Mouse (Mus musculus) gastrocnemius, postnatal 10 days (tissue): ENCODE data around the gene Syndig1. TPM values are rescaled to one million over a fixed set of nuclear protein-coding genes. Genes with fewer than 3 reads are reported as not detected.

Source experiments
- DNase-seq: peaks from one replicate; pipeline ENCODE4 v3.0.0; 2021; ENCODE audit warnings: mixed read lengths
- total RNA-seq, 2 experiments: library from RNA; stranded (reverse); gene quantifications; 2 replicates each; pipeline ENCODE4 v1.2.3; 2021

Gene Syndig1
- total RNA-seq, 2 experiments from 2014 or later = 0.36 TPM; not detected in 1

- no peak for DNase-seq
These were observed 153.5 kb downstream of the Syndig1 start for GRCm38 (mm10) chr2:149982466-149982865.

GRCm38 (mm10) chr2:149983107-149983506 lies 154.1 kb downstream of the Syndig1 start:
- DNase-seq = no peak

GRCm38 (mm10) chr2:149987610-149988009 lies 158.6 kb downstream of the Syndig1 start:
- no peak for DNase-seq

- DNase-seq = no peak
These were observed 162.5 kb downstream of the Syndig1 start for GRCm38 (mm10) chr2:149991506-149991905.

- no peak for DNase-seq
These were observed 163.9 kb downstream of the Syndig1 start for GRCm38 (mm10) chr2:149992921-149993320.

- DNase-seq = no peak
These were observed 167.5 kb downstream of the Syndig1 start for GRCm38 (mm10) chr2:149996382-149996964.

- no peak for DNase-seq
These were observed 168.6 kb downstream of the Syndig1 start for GRCm38 (mm10) chr2:149997657-149998056.

GRCm38 (mm10) chr2:149998373-149999108 lies 169.5 kb downstream of the Syndig1 start:
- DNase-seq = no peak

- no peak for DNase-seq
These were observed 171.6 kb downstream of the Syndig1 start for GRCm38 (mm10) chr2:150000564-150000963.

GRCm38 (mm10) chr2:150003499-150003898 lies 174.5 kb downstream of the Syndig1 start:
- no peak for DNase-seq

- no peak for DNase-seq
These were observed 183.9 kb downstream of the Syndig1 start for GRCm38 (mm10) chr2:150012787-150013346.

GRCm38 (mm10) chr2:150013785-150014184 lies 184.8 kb downstream of the Syndig1 start:
- DNase-seq = no peak

GRCm38 (mm10) chr2:150016303-150016702 lies 187.3 kb downstream of the Syndig1 start:
- no peak for DNase-seq

- DNase-seq = no peak
These were observed 191.7 kb downstream of the Syndig1 start for GRCm38 (mm10) chr2:150020706-150021105.

GRCm38 (mm10) chr2:150023873-150024339 lies 194.9 kb downstream of the Syndig1 start:
- no peak for DNase-seq

- no peak for DNase-seq
These were observed 214.5 kb downstream of the Syndig1 start for GRCm38 (mm10) chr2:150043531-150043930.

Other genes starting within 250 kb of the Syndig1 start
- not detected for gene C530025M09Rik, start 2.0 kb downstream of the Syndig1 start, total RNA-seq